Mouse (Mus musculus) spleen, postnatal 36 days (tissue): ENCODE data around the gene Atp7b.

Experiments
- DNase-seq, 2 experiments: peaks; one replicate each; pipeline ENCODE4 v3.0.0; 2022; ENCODE audit warnings: low spot score in 2 of 2, mixed read lengths in 1 of 2

The Atp7b gene

GRCm38 (mm10) chr8:22025241-22025640 lies 34.9 kb downstream of the Atp7b start:
- no peak for DNase-seq

- no peak for DNase-seq
These were observed 37.9 kb downstream of the Atp7b start for GRCm38 (mm10) chr8:22022244-22022643.

GRCm38 (mm10) chr8:22019498-22019897 lies 40.6 kb downstream of the Atp7b start:
- no peak for DNase-seq

GRCm38 (mm10) chr8:22017731-22018130 lies 42.4 kb downstream of the Atp7b start:
- DNase-seq, result no peak

- DNase-seq, result no peak
These were observed 46.9 kb downstream of the Atp7b start for GRCm38 (mm10) chr8:22013034-22013707.

GRCm38 (mm10) chr8:22009403-22009802 lies 50.7 kb downstream of the Atp7b start:
- no peak for DNase-seq

GRCm38 (mm10) chr8:22006423-22006822 lies 53.7 kb downstream of the Atp7b start:
- no peak for DNase-seq

GRCm38 (mm10) chr8:22004750-22005522 lies 55.2 kb downstream of the Atp7b start:
- no peak for DNase-seq

GRCm38 (mm10) chr8:21995181-21995580 lies 64.9 kb downstream of the Atp7b start:
- DNase-seq, result no peak

GRCm38 (mm10) chr8:21992184-21992583 lies 67.9 kb downstream of the Atp7b start:
- DNase-seq, result no peak

- DNase-seq, result no peak
These were observed 78.3 kb downstream of the Atp7b start for GRCm38 (mm10) chr8:21981664-21982337.

GRCm38 (mm10) chr8:21978193-21978592 lies 81.9 kb downstream of the Atp7b start:
- DNase-seq, result no peak

- DNase-seq, result no peak
These were observed 90.6 kb downstream of the Atp7b start, which contains the start of gene Ccdc70 for GRCm38 (mm10) chr8:21969475-21969874. Gene Ccdc70, plus strand, starts transcription at chr8:21969775.

GRCm38 (mm10) chr8:21966646-21967045 lies 93.5 kb downstream of the Atp7b start:
- no peak for DNase-seq

- no peak for DNase-seq
These were observed 101.7 kb downstream of the Atp7b start, which contains the start of gene Fam90a1a for GRCm38 (mm10) chr8:21958414-21958813. Gene Fam90a1a, plus strand, starts transcription at chr8:21958714.

- DNase-seq, result no peak
These were observed 103.8 kb downstream of the Atp7b start for GRCm38 (mm10) chr8:21956336-21956735.

GRCm38 (mm10) chr8:21955321-21955720 lies 104.8 kb downstream of the Atp7b start:
- no peak for DNase-seq

GRCm38 (mm10) chr8:21947311-21948017 lies 112.6 kb downstream of the Atp7b start:
- DNase-seq, result no peak

GRCm38 (mm10) chr8:21946462-21946861 lies 113.6 kb downstream of the Atp7b start, which contains the start of gene Defb13:
Gene Defb13, plus strand, starts transcription at chr8:21946762.
- no peak for DNase-seq
